Mouse (Mus musculus): ENCODE results near the gene Gm11214.

The Gm11214 gene

GRCm38 (mm10) chr4:63661426-63661825, 1.8 kb downstream of the Gm11214 start:
- DNase-seq (ENCODE audit: low spot score): no peak

- no peak for DNase-seq (ENCODE audit: low spot score)
These were observed 3.4 kb downstream of the Gm11214 start for GRCm38 (mm10) chr4:63659775-63660174.

- no peak for DNase-seq (ENCODE audit: low spot score)
These were observed 4.1 kb downstream of the Gm11214 start for GRCm38 (mm10) chr4:63659086-63659485.

GRCm38 (mm10) chr4:63654381-63654780, 8.8 kb downstream of the Gm11214 start:
- no peak for DNase-seq (ENCODE audit: low spot score)

- no peak for DNase-seq (ENCODE audit: low spot score)
These were observed 19.0 kb downstream of the Gm11214 start for GRCm38 (mm10) chr4:63643956-63644726.

DNA sequence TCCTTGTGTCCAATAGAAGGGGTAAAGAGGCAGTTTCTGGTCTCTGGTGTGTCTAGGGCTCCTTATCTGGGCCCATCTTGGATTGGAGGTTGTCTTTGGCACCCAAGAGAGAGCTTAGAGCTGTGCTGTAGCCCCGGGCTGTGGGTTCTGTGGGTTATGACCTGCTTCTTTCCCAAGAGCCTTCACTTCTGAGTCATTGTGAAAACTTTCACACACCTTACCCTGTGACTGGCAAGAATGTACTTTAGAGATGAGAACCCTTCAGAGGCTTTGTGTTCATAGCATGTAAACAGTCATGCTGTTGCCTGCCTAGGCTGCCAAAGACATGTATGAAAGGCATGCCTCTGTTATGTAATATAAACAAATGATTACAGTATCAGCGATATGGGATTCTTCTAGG, 23.3 kb downstream of the Gm11214 start:
- DNase-seq (ENCODE audit: low spot score): no peak

- DNase-seq (ENCODE audit: low spot score): no peak
These were observed 24.6 kb downstream of the Gm11214 start for GRCm38 (mm10) chr4:63638603-63639002.

- no peak for DNase-seq (ENCODE audit: low spot score)
These were observed 30.0 kb downstream of the Gm11214 start for GRCm38 (mm10) chr4:63633181-63633580.

GRCm38 (mm10) chr4:63627111-63627510, 36.1 kb downstream of the Gm11214 start:
- DNase-seq (ENCODE audit: low spot score): no peak

- no peak for DNase-seq (ENCODE audit: low spot score)
These were observed 37.6 kb downstream of the Gm11214 start for GRCm38 (mm10) chr4:63625563-63626080.

- no peak for DNase-seq (ENCODE audit: low spot score)
These were observed 40.8 kb downstream of the Gm11214 start, which contains the start of gene Tex48 for GRCm38 (mm10) chr4:63622378-63622835. Gene Tex48 (minus strand): TSS chr4:63622428.

GRCm38 (mm10) chr4:63621861-63622260, 41.3 kb downstream of the Gm11214 start:
- no peak for DNase-seq (ENCODE audit: low spot score)
